Mouse (Mus musculus): ENCODE measurements around the gene Dhcr24.

- TF ChIP-seq CTCF (IDR thresholded peaks at IDR 0.05; ENCODE audit: low read depth) (no peak), EP300 (IDR thresholded peaks at IDR 0.05; ENCODE audit: low read depth) (no peak)
Measured at GRCm38 (mm10) chr4:106590871-106591270, 30.0 kb downstream of the Dhcr24 start.

All from liver, embryonic 14.5 days (tissue).